Mouse (Mus musculus): Measurements from ENCODE around the gene Prpsap2.

Gene Prpsap2

GRCm38 (mm10) chr11:61728037-61728436 is 33.9 kb downstream of the Prpsap2 start:
- no peak for TF ChIP-seq GATA4 (IDR thresholded peaks at IDR 0.05; ENCODE audit: insufficient replicate concordance, low read length)

- TF ChIP-seq GATA4 (IDR thresholded peaks at IDR 0.05; ENCODE audit: insufficient replicate concordance, low read length): no peak
These were observed 39.8 kb downstream of the Prpsap2 start for GRCm38 (mm10) chr11:61722077-61722476.

GRCm38 (mm10) chr11:61720636-61721035 is 41.3 kb downstream of the Prpsap2 start, which contains the start of gene Slc5a10:
Slc5a10 (minus strand) TSS chr11:61720826.
- TF ChIP-seq GATA4 (IDR thresholded peaks at IDR 0.05; ENCODE audit: insufficient replicate concordance, low read length): no peak

- TF ChIP-seq GATA4 (IDR thresholded peaks at IDR 0.05; ENCODE audit: insufficient replicate concordance, low read length): no peak
These were observed 42.1 kb downstream of the Prpsap2 start for GRCm38 (mm10) chr11:61719826-61720225.

GRCm38 (mm10) chr11:61719387-61719786 is 42.5 kb downstream of the Prpsap2 start:
- no peak for TF ChIP-seq GATA4 (IDR thresholded peaks at IDR 0.05; ENCODE audit: insufficient replicate concordance, low read length)

GRCm38 (mm10) chr11:61717990-61718389 is 43.9 kb downstream of the Prpsap2 start:
- no peak for TF ChIP-seq GATA4 (IDR thresholded peaks at IDR 0.05; ENCODE audit: insufficient replicate concordance, low read length)

GRCm38 (mm10) chr11:61715130-61715529 is 46.8 kb downstream of the Prpsap2 start:
- TF ChIP-seq GATA4 (IDR thresholded peaks at IDR 0.05; ENCODE audit: insufficient replicate concordance, low read length): no peak

- TF ChIP-seq GATA4 (IDR thresholded peaks at IDR 0.05; ENCODE audit: insufficient replicate concordance, low read length): no peak
These were observed 47.4 kb downstream of the Prpsap2 start for GRCm38 (mm10) chr11:61714346-61715117.

GRCm38 (mm10) chr11:61713157-61713855 is 48.6 kb downstream of the Prpsap2 start:
- no peak for TF ChIP-seq GATA4 (IDR thresholded peaks at IDR 0.05; ENCODE audit: insufficient replicate concordance, low read length)

- TF ChIP-seq GATA4 (IDR thresholded peaks at IDR 0.05; ENCODE audit: insufficient replicate concordance, low read length): no peak
These were observed 53.0 kb downstream of the Prpsap2 start for GRCm38 (mm10) chr11:61708928-61709327.

GRCm38 (mm10) chr11:61706232-61706631 is 55.7 kb downstream of the Prpsap2 start:
- no peak for TF ChIP-seq GATA4 (IDR thresholded peaks at IDR 0.05; ENCODE audit: insufficient replicate concordance, low read length)

GRCm38 (mm10) chr11:61705581-61705980 is 56.3 kb downstream of the Prpsap2 start:
- no peak for TF ChIP-seq GATA4 (IDR thresholded peaks at IDR 0.05; ENCODE audit: insufficient replicate concordance, low read length)

- TF ChIP-seq GATA4 (IDR thresholded peaks at IDR 0.05; ENCODE audit: insufficient replicate concordance, low read length): no peak
These were observed 59.4 kb downstream of the Prpsap2 start for GRCm38 (mm10) chr11:61702494-61702893.

- no peak for TF ChIP-seq GATA4 (IDR thresholded peaks at IDR 0.05; ENCODE audit: insufficient replicate concordance, low read length)
These were observed 60.2 kb downstream of the Prpsap2 start for GRCm38 (mm10) chr11:61701696-61702095.

- TF ChIP-seq GATA4 (IDR thresholded peaks at IDR 0.05; ENCODE audit: insufficient replicate concordance, low read length): no peak; the same call in 1 of the 2 replicates
These were observed 62.0 kb downstream of the Prpsap2 start for GRCm38 (mm10) chr11:61699933-61700332.

- TF ChIP-seq GATA4 (IDR thresholded peaks at IDR 0.05; ENCODE audit: insufficient replicate concordance, low read length): no peak
These were observed 62.4 kb downstream of the Prpsap2 start for GRCm38 (mm10) chr11:61699460-61699859.

All from liver, adult (tissue).